Mouse (Mus musculus) limb, embryonic 13.5 days (tissue): ENCODE measurements around the gene Aldh1a3. TPM values are rescaled to one million over a fixed set of nuclear protein-coding genes. Genes with fewer than 3 reads are reported as not detected.

Experiments used
- ATAC-seq: fragments of 200-750 bp; cut with Nextera tagmentation; 2 replicates; pipeline ENCODE4 v1.8.0; 2017; ENCODE audit warnings: low read depth, moderate number of reproducible peaks, moderate TSS enrichment; ENCODE audit not compliant: low FRiP score
- H3K27ac ChIP-seq: fragments of 300-500 bp; sonication (generic); 2 replicates; pipeline ENCODE4 v1.5.1; 2015; ENCODE audit warnings: inconsistent platforms, mild to moderate bottlenecking, moderate library complexity
- H3K27me3 ChIP-seq: fragments of 300-500 bp; sonication (generic); 2 replicates; pipeline ENCODE4 v1.6.1; 2015; ENCODE audit warnings: mild to moderate bottlenecking, inconsistent platforms
- H3K36me3 ChIP-seq: fragments of 300-500 bp; sonication (generic); 2 replicates; pipeline ENCODE4 v1.6.1; 2015; ENCODE audit warnings: inconsistent platforms, mild to moderate bottlenecking, moderate library complexity
- H3K4me1 ChIP-seq: fragments of 300-500 bp; sonication (generic); 2 replicates; pipeline ENCODE4 v1.6.1; 2015; ENCODE audit warnings: inconsistent platforms
- H3K4me2 ChIP-seq: fragments of 300-500 bp; sonication (generic); replicated peaks from 2 replicates; pipeline ENCODE4 v1.6.1; 2015; ENCODE audit warnings: inconsistent platforms, mild to moderate bottlenecking, moderate library complexity
- H3K4me3 ChIP-seq: fragments of 300-500 bp; sonication (generic); 2 replicates; pipeline ENCODE4 v1.5.1; 2015; ENCODE audit warnings: moderate library complexity, mild to moderate bottlenecking, inconsistent platforms
- H3K9ac ChIP-seq: fragments of 300-500 bp; sonication (generic); 2 replicates; pipeline ENCODE4 v1.6.1; 2015; ENCODE audit warnings: mild to moderate bottlenecking, inconsistent platforms
- H3K9me3 ChIP-seq: fragments of 300-500 bp; sonication (generic); 2 replicates; pipeline ENCODE4 v1.6.1; 2016; ENCODE audit warnings: inconsistent platforms
- whole genome bisulfite sequencing: fragments of 180-500 bp; shearing (Covaris S2); methylation state at CpG from one replicate; pipeline ENCODE4 v1.1.7; 2015; 5-methylcytosine and 5-hydroxymethylcytosine counted together
- polyA plus RNA-seq: library from polyadenylated mRNA; unstranded; fragments of >200 nt; fragmentation: Nextera tagmentation; extraction: Ambion mirVana; gene quantifications from 2 replicates; pipeline ENCODE4 v1.2.1, GENCODE M21; 2015

Gene Aldh1a3
- polyA plus RNA-seq, 1 experiment from 2014 or later = 9.9 TPM

- 61% methylated on average over 8 of the region's 8 CpGs for WGBS
Measured at GRCm38 (mm10) chr7:66406971-66407370, 20.3 kb downstream of the Aldh1a3 start.

GRCm38 (mm10) chr7:66405951-66406721 is 21.2 kb downstream of the Aldh1a3 start:
- no peak for ATAC-seq
- WGBS = 35% methylated on average over 13 of the region's 13 CpGs
- H3K4me1 ChIP-seq = peaks cover 41% of the 10 kb centered on the region
- no peak overlapping the region for H3K4me2 ChIP-seq
- H3K9ac ChIP-seq = no peak overlapping the region
- no peaks in the 10 kb centered on the region for H3K9me3 ChIP-seq
- no peaks in the 10 kb centered on the region for H3K36me3 ChIP-seq
- no peak overlapping the region for H3K4me3 ChIP-seq
- H3K27ac ChIP-seq = no peak overlapping the region
- no peaks in the 10 kb centered on the region; the same call in 1 of the 2 replicates for H3K27me3 ChIP-seq

More at GRCm38 (mm10) chr7:66406971-66407370, 20.3 kb downstream of the Aldh1a3 start:
- no peaks in the 10 kb centered on the region for H3K9me3 ChIP-seq
- H3K27me3 ChIP-seq = no peaks in the 10 kb centered on the region; the same call in 1 of the 2 replicates
- H3K9ac ChIP-seq = no peak overlapping the region
- H3K36me3 ChIP-seq = no peaks in the 10 kb centered on the region
- no peak overlapping the region for H3K4me2 ChIP-seq
- H3K4me3 ChIP-seq = no peak overlapping the region
- ATAC-seq = no peak
- H3K27ac ChIP-seq = no peak overlapping the region
- H3K4me1 ChIP-seq = peaks cover 36% of the 10 kb centered on the region

- Histone ChIP-seq H3K4me2 (no peak overlapping the region), H3K9ac (no peak overlapping the region), H3K27me3 (no peaks in the 10 kb centered on the region; the same call in 1 of the 2 replicates), H3K36me3 (no peaks in the 10 kb centered on the region), H3K4me1 (peaks cover 47% of the 10 kb centered on the region), H3K27ac (no peak overlapping the region), H3K9me3 (no peaks in the 10 kb centered on the region), H3K4me3 (no peak overlapping the region)
- no peak for ATAC-seq
- WGBS = 63% methylated on average over 11 of the region's 11 CpGs
Measured at GRCm38 (mm10) chr7:66405541-66405940, 21.8 kb downstream of the Aldh1a3 start.

GRCm38 (mm10) chr7:66404802-66405201 is 22.5 kb downstream of the Aldh1a3 start:
- H3K4me1 ChIP-seq = peaks cover 48% of the 10 kb centered on the region
- H3K4me3 ChIP-seq = no peak overlapping the region
- no peak overlapping the region for H3K4me2 ChIP-seq
- no peaks in the 10 kb centered on the region; the same call in 1 of the 2 replicates for H3K27me3 ChIP-seq
- no peaks in the 10 kb centered on the region for H3K9me3 ChIP-seq
- no peak overlapping the region for H3K27ac ChIP-seq
- 66% methylated on average over 4 of the region's 4 CpGs for WGBS
- no peak overlapping the region for H3K9ac ChIP-seq
- ATAC-seq = no peak
- H3K36me3 ChIP-seq = no peaks in the 10 kb centered on the region

GRCm38 (mm10) chr7:66404141-66404540 is 23.2 kb downstream of the Aldh1a3 start:
- peak; percentile 74; the same call in 1 of the 2 replicates for ATAC-seq
- 0 out of 2 replicates have a peak overlapping the region, but pooled peaks have one; percentile 17 for H3K27ac ChIP-seq

GRCm38 (mm10) chr7:66402876-66403275 is 24.4 kb downstream of the Aldh1a3 start:
- no peaks in the 10 kb centered on the region for H3K36me3 ChIP-seq
- H3K9ac ChIP-seq = no peak overlapping the region
- no peaks in the 10 kb centered on the region; the same call in 1 of the 2 replicates for H3K27me3 ChIP-seq
- no peaks in the 10 kb centered on the region for H3K9me3 ChIP-seq
- no peak overlapping the region for H3K27ac ChIP-seq
- H3K4me2 ChIP-seq = no peak overlapping the region
- H3K4me3 ChIP-seq = no peak overlapping the region
- 92% methylated on average over 5 of the region's 5 CpGs for WGBS
- no peak for ATAC-seq
- H3K4me1 ChIP-seq = peaks cover 51% of the 10 kb centered on the region

More at GRCm38 (mm10) chr7:66404141-66404540, 23.2 kb downstream of the Aldh1a3 start:
- Histone ChIP-seq H3K4me3 (no peak overlapping the region), H3K9me3 (no peaks in the 10 kb centered on the region), H3K4me2 (no peak overlapping the region), H3K4me1 (peaks cover 51% of the 10 kb centered on the region), H3K9ac (no peak overlapping the region), H3K36me3 (no peaks in the 10 kb centered on the region), H3K27me3 (no peaks in the 10 kb centered on the region; the same call in 1 of the 2 replicates)
- WGBS = 29% methylated on average over 10 of the region's 10 CpGs

GRCm38 (mm10) chr7:66401605-66402004 is 25.7 kb downstream of the Aldh1a3 start:
- Histone ChIP-seq H3K4me3 (no peak overlapping the region), H3K36me3 (no peaks in the 10 kb centered on the region), H3K4me1 (peaks cover 51% of the 10 kb centered on the region), H3K27me3 (no peaks in the 10 kb centered on the region; the same call in 1 of the 2 replicates), H3K27ac (no peak overlapping the region), H3K9me3 (no peaks in the 10 kb centered on the region), H3K4me2 (no peak overlapping the region), H3K9ac (no peak overlapping the region)
- no peak for ATAC-seq
- 64% methylated on average over 8 of the region's 8 CpGs for WGBS

GRCm38 (mm10) chr7:66397288-66397687 is 30.0 kb downstream of the Aldh1a3 start:
- peaks cover 23% of the 10 kb centered on the region for H3K4me1 ChIP-seq
- ATAC-seq = no peak
- no peaks in the 10 kb centered on the region for H3K9me3 ChIP-seq
- H3K27ac ChIP-seq = no peak overlapping the region
- no peaks in the 10 kb centered on the region; the same call in 1 of the 2 replicates for H3K27me3 ChIP-seq
- H3K4me2 ChIP-seq = no peak overlapping the region
- no peak overlapping the region for H3K9ac ChIP-seq
- WGBS = 75% methylated on average over 3 of the region's 3 CpGs
- H3K4me3 ChIP-seq = no peak overlapping the region
- H3K36me3 ChIP-seq = no peaks in the 10 kb centered on the region

GRCm38 (mm10) chr7:66388621-66389532 is 38.4 kb downstream of the Aldh1a3 start:
- Histone ChIP-seq H3K27ac (no peak overlapping the region), H3K9ac (peak overlapping the region; percentile 90), H3K4me2 (peak overlapping the region; percentile 94), H3K4me3 (peak overlapping the region; percentile 72), H3K4me1 (peaks cover 40% of the 10 kb centered on the region), H3K27me3 (no peaks in the 10 kb centered on the region), H3K36me3 (no peaks in the 10 kb centered on the region), H3K9me3 (no peaks in the 10 kb centered on the region)
- WGBS = 12% methylated on average over 28 of the region's 28 CpGs
- peak; percentile 52; the same call in 1 of the 2 replicates for ATAC-seq

GRCm38 (mm10) chr7:66387813-66388521 is 39.4 kb downstream of the Aldh1a3 start, which contains the start of gene Lrrk1:
Lrrk1 (minus strand) TSS chr7:66388350.
- peak within 1 kb of the TSS; percentile 94 for H3K4me2 ChIP-seq
- no peaks in the 10 kb centered on the region for H3K9me3 ChIP-seq
- peak; percentile 78 for ATAC-seq
- H3K36me3 ChIP-seq = no peaks in the 10 kb centered on the region
- H3K4me1 ChIP-seq = peaks cover 46% of the 10 kb centered on the region
- H3K9ac ChIP-seq = peak within 1 kb of the TSS; percentile 90
- H3K27ac ChIP-seq = peak within 1 kb of the TSS; percentile 58
- H3K4me3 ChIP-seq = peak within 1 kb of the TSS; percentile 72
- H3K27me3 ChIP-seq = no peaks in the 10 kb centered on the region
- WGBS = under 1% methylated on average over 66 of the region's 70 CpGs

- no peak for ATAC-seq
- Histone ChIP-seq H3K4me3 (peak overlapping the region; percentile 72), H3K9ac (peak overlapping the region; percentile 90), H3K9me3 (no peaks in the 10 kb centered on the region), H3K27me3 (no peaks in the 10 kb centered on the region), H3K4me1 (peaks cover 44% of the 10 kb centered on the region), H3K4me2 (peak overlapping the region; percentile 94), H3K36me3 (no peaks in the 10 kb centered on the region), H3K27ac (peak overlapping the region; percentile 58; the same call in 1 of the 2 replicates)
- 1% methylated on average over 13 of the region's 13 CpGs for WGBS
Measured at GRCm38 (mm10) chr7:66387419-66387812, 39.9 kb downstream of the Aldh1a3 start.
